Mouse (Mus musculus) C2C12 (cell line): ENCODE data around the gene Prkcq.

ENCODE experiments used
- CEBPB ChIP-seq: IDR thresholded peaks from one replicate; pipeline ENCODE4 v1.6.1; 2011; ENCODE audit warnings: low read depth, mild to moderate bottlenecking, control low read depth, moderate library complexity
- CTCF ChIP-seq: IDR thresholded peaks from one replicate; pipeline ENCODE4 v1.5.1; 2011; ENCODE audit not compliant: control insufficient read depth, insufficient read depth, insufficient read length

DNA sequence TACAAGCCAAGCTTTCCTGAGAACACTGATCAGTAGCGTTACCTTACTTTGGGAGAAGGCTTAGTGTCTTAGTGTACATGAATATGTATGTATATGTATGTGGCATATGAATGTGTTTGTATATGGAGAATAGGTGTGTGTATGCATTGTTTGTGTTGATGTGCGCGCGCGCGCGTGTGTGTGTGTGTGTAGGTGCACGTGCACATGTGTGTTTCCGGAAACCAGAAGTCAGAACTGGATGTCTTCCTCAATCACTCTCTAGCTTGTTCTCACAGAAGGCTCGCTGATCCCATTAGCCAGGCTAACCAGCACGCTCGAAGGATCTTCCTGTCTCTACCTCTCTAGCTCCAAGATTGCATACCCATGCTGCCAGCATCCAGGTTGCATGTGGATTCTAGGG lies 6.0 kb downstream of the Prkcq start:
- TF ChIP-seq CEBPB: no peak
- no peak for TF ChIP-seq CTCF
